Mouse (Mus musculus) ES-Bruce4 (cell line): ENCODE measurements around the gene Cbfa2t3.

Experiments
- CTCF ChIP-seq: IDR thresholded peaks from one replicate; pipeline ENCODE4 v1.8.1; 2011; ENCODE audit warnings: low read depth, low read length
- POLR2A ChIP-seq: IDR thresholded peaks from one replicate; pipeline ENCODE4 v1.8.1; 2011; ENCODE audit warnings: low read length; ENCODE audit not compliant: insufficient read depth

DNA sequence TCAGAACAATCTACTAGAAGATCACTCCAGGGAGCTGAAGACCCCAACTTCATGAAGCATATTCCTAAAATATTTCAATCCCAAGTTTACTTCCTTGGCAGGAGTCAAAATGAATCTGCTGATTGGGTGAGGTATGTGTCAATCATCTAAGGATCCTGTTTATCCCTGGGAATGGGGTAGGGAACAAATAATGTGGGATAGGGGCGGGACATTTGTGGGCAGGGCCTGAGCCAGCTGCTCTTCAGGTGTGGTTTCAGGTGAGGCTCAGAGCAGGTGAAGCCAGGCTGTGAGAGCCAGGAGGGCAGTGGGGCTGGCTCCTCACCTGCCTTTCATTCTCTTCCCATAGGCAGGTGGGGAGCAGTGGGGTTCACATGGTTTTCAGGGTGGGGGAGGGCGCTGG, 27.9 kb upstream of the Cbfa2t3 start:
- TF ChIP-seq CTCF (no peak), POLR2A (no peak)
